Mouse (Mus musculus): ENCODE data around the gene Arl8a.

The Arl8a gene

GRCm38 (mm10) chr1:135131560-135131959, 15.1 kb upstream of the Arl8a start:
- in situ Hi-C loops (cut with MboI; ENCODE audit: unreplicated experiment in 2 of 2) = loop anchor here (10.0 to 25.0 kb wide), 3 partner anchors 267 to 1067 kb away; partner anchors contain the start of gene Btg2 (in 1 of the 2)

- in situ Hi-C loops (cut with MboI; ENCODE audit: unreplicated experiment in 2 of 2) = loop anchor here (10.0 to 25.0 kb wide), 3 partner anchors 268 to 1068 kb away; partner anchors contain the start of gene Btg2 (in 1 of the 2)
Observed at GRCm38 (mm10) chr1:135132473-135132872, 14.2 kb upstream of the Arl8a start, which contains the start of gene Ptpn7. Gene Ptpn7 (plus strand): TSS chr1:135132700.

GRCm38 (mm10) chr1:135132893-135133369, 13.7 kb upstream of the Arl8a start:
- in situ Hi-C loops (cut with MboI; ENCODE audit: unreplicated experiment in 2 of 2) = loop anchor here (10.0 to 25.0 kb wide), 3 partner anchors 268 to 1068 kb away; partner anchors contain the start of gene Btg2 (in 1 of the 2)

- in situ Hi-C loops (cut with MboI; ENCODE audit: unreplicated experiment in 2 of 2) = loop anchor here (10.0 to 25.0 kb wide), 3 partner anchors 269 to 1069 kb away; partner anchors contain the start of gene Btg2 (in 1 of the 2)
Observed at GRCm38 (mm10) chr1:135133678-135134435, 12.8 kb upstream of the Arl8a start.

- in situ Hi-C loops (cut with MboI; ENCODE audit: unreplicated experiment in 2 of 2) = loop anchor here (5.0 to 25.0 kb wide), 4 partner anchors 33 to 1070 kb away; partner anchors contain the start of gene Btg2 (in 1 of the 2)
Observed at GRCm38 (mm10) chr1:135135111-135135787, 11.4 kb upstream of the Arl8a start.

- in situ Hi-C loops (cut with MboI; ENCODE audit: unreplicated experiment in 2 of 2) = loop anchor here (5.0 to 25.0 kb wide), 4 partner anchors 34 to 1072 kb away; partner anchors contain the start of gene Btg2 (in 1 of the 2)
Observed at GRCm38 (mm10) chr1:135136500-135136899, 10.1 kb upstream of the Arl8a start.

- in situ Hi-C loops (cut with MboI; ENCODE audit: unreplicated experiment in 2 of 2) = loop anchor here (5.0 to 25.0 kb wide), 4 partner anchors 38 to 1075 kb away; partner anchors contain the start of gene Btg2 (in 1 of the 2)
Observed at GRCm38 (mm10) chr1:135139906-135140305, 6.7 kb upstream of the Arl8a start.

GRCm38 (mm10) chr1:135142452-135142851, 4.2 kb upstream of the Arl8a start:
- in situ Hi-C loops (cut with MboI; ENCODE audit: unreplicated experiment in 2 of 2) = loop anchor here in 1 of 2 experiments (25.0 kb wide), 1 partner anchor 1055 kb away; the partner anchor contains the start of gene Btg2

GRCm38 (mm10) chr1:135143940-135144339, 2.7 kb upstream of the Arl8a start:
- in situ Hi-C loops (cut with MboI; ENCODE audit: unreplicated experiment in 2 of 2) = loop anchor here in 1 of 2 experiments (25.0 kb wide), 1 partner anchor 1057 kb away; the partner anchor contains the start of gene Btg2

- in situ Hi-C loops (cut with MboI; ENCODE audit: unreplicated experiment in 2 of 2) = loop anchor here in 1 of 2 experiments (25.0 kb wide), 1 partner anchor 1060 kb away; the partner anchor contains the start of gene Btg2
Observed at GRCm38 (mm10) chr1:135146946-135147701, 500 bp downstream of the Arl8a start.

- in situ Hi-C loops (cut with MboI; ENCODE audit: unreplicated experiment in 2 of 2) = loop anchor here in 1 of 2 experiments (25.0 kb wide), 1 partner anchor 1060 kb away; the partner anchor contains the start of gene Btg2
Observed at GRCm38 (mm10) chr1:135147702-135148058, 1.1 kb downstream of the Arl8a start.

- in situ Hi-C loops (cut with MboI; ENCODE audit: unreplicated experiment in 2 of 2) = loop anchor here in 1 of 2 experiments (25.0 kb wide), 1 partner anchor 1061 kb away; the partner anchor contains the start of gene Btg2
Observed at GRCm38 (mm10) chr1:135148476-135148875, 1.9 kb downstream of the Arl8a start.

GRCm38 (mm10) chr1:135148996-135149395, 2.4 kb downstream of the Arl8a start:
- in situ Hi-C loops (cut with MboI; ENCODE audit: unreplicated experiment in 2 of 2) = loop anchor here in 1 of 2 experiments (25.0 kb wide), 1 partner anchor 1062 kb away; the partner anchor contains the start of gene Btg2

- in situ Hi-C loops (cut with MboI; ENCODE audit: unreplicated experiment in 2 of 2) = loop anchor here in 1 of 2 experiments (10.0 to 25.0 kb wide), 2 partner anchors 111 to 508 kb away; no protein-coding TSS in a partner anchor
Observed at GRCm38 (mm10) chr1:135154011-135154410, 7.4 kb downstream of the Arl8a start.

- in situ Hi-C loops (cut with MboI; ENCODE audit: unreplicated experiment in 2 of 2) = loop anchor here in 1 of 2 experiments (10.0 to 25.0 kb wide), 2 partner anchors 110 to 508 kb away; no protein-coding TSS in a partner anchor
Observed at GRCm38 (mm10) chr1:135154411-135154959, 7.9 kb downstream of the Arl8a start.

GRCm38 (mm10) chr1:135156300-135156699, 9.7 kb downstream of the Arl8a start:
- in situ Hi-C loops (cut with MboI; ENCODE audit: unreplicated experiment in 2 of 2) = loop anchor here in 1 of 2 experiments (5.0 to 25.0 kb wide), 3 partner anchors 109 to 506 kb away; no protein-coding TSS in a partner anchor

GRCm38 (mm10) chr1:135158633-135159032, 12.0 kb downstream of the Arl8a start:
- in situ Hi-C loops (cut with MboI; ENCODE audit: unreplicated experiment in 2 of 2) = loop anchor here in 1 of 2 experiments (5.0 to 25.0 kb wide), 3 partner anchors 106 to 504 kb away; no protein-coding TSS in a partner anchor

- in situ Hi-C loops (cut with MboI; ENCODE audit: unreplicated experiment in 2 of 2) = loop anchor here in 1 of 2 experiments (5.0 to 25.0 kb wide), 3 partner anchors 106 to 503 kb away; no protein-coding TSS in a partner anchor
Observed at GRCm38 (mm10) chr1:135159074-135159473, 12.4 kb downstream of the Arl8a start.

All from v-Abl transformed pro-B cells (cell line).